In genomic region chrX:9142669-9143068, GRCm38 (mm10) we compare ENCODE assay signal across 28 mouse cellular contexts. TPM values are rescaled to one million over a fixed set of nuclear protein-coding genes. Genes with fewer than 3 reads are reported as not detected.
DNase-seq lines count a peak whose midpoint lies in the region; ATAC-seq and TF ChIP-seq lines count a peak whose summit lies in the region.
"Had no signal": no experiment of that assay in that cellular context is flagged by ENCODE, and none has a peak within 500 bp of the region (broad histone marks: within the 10 kb centered on the region; RNA-seq: fewer than 3 reads in every experiment).

No protein-coding gene starts in this region.

- 0 out of 2 replicates have a peak, but pooled peaks have one; percentile 55 for ATAC-seq in megakaryocyte-erythroid progenitor cell, adult 5-6 weeks (replicated peaks; ENCODE audit: low FRiP score, low TSS enrichment, poor library complexity, severe bottlenecking)
- ATAC-seq: forebrain, embryonic 13.5 days; liver, postnatal 0 days; lung, postnatal 0 days had no signal

- peak; percentile 17; the same call in 1 of the 2 replicates for TF ChIP-seq CTCF in layer of hippocampus, adult 2 months (conservative IDR thresholded peaks at IDR 0.05)

- H3K27ac ChIP-seq in layer of hippocampus, adult 2 months: no peak overlapping the region
- H3K27ac ChIP-seq: embryonic facial prominence, embryonic 13.5 days; forebrain, embryonic 13.5 days; hindbrain, embryonic 10.5 days; limb, embryonic 12.5 days; macrophage; neural tube, embryonic 12.5 days had no signal

- H3K4me3 ChIP-seq in layer of hippocampus, adult 2 months: no peak overlapping the region
- H3K4me3 ChIP-seq: embryonic facial prominence, embryonic 13.5 days; erythroblast, embryonic 14.5 days; forebrain, embryonic 13.5 days; hindbrain, embryonic 10.5 days; limb, embryonic 12.5 days; neural tube, embryonic 12.5 days had no signal

- no peak for DNase-seq in layer of hippocampus, adult 2 months (ENCODE audit: low spot score in 2 of 2)
- no peak for DNase-seq in layer of hippocampus, adult 18-20 months (ENCODE audit: low spot score in 2 of 2)
- DNase-seq in CD4-positive helper T cell, adult 2 months (ENCODE audit: low read depth, low spot score): peak; percentile 7
- peak; percentile 28 for DNase-seq in ES-CJ7 (ENCODE audit: low read depth, low spot score)
- DNase-seq in right cerebral cortex, adult 2 months (ENCODE audit: low spot score in 2 of 2): no peak
- DNase-seq in cerebellum, adult 9-11 months: no peak
- DNase-seq: adrenal gland, postnatal 14 days; cerebellum, adult 11 months; cerebellum, postnatal 10 days; gastrocnemius, postnatal 14 days; kidney, adult 11 months; layer of hippocampus, postnatal 36 days; liver, postnatal 0 days; right cerebral cortex, adult 18-20 months; thymus, adult 18-20 months; thymus, postnatal 36 days had no signal

RNA-seq across cellular contexts. Expression of gene 4930402K13Rik, which starts 38.3 kb away (rescaled TPM):
- not detected for total RNA-seq in layer of hippocampus, adult 2 months (2021)
- not detected for total RNA-seq in layer of hippocampus, adult 18-20 months (2021)
- not detected in 2 replicates for total RNA-seq in megakaryocyte-erythroid progenitor cell, adult 5-6 weeks (2014; fragmentation: Nextera tagmentation)
- not detected in 2 replicates for total RNA-seq in megakaryocyte-erythroid progenitor cell, adult 5-6 weeks (2017)
- total RNA-seq: adrenal gland, postnatal 14 days; CH12.LX; gastrocnemius, postnatal 14 days; layer of hippocampus, postnatal 36 days; left cerebral cortex, postnatal 14 days; MEL had no signal

RNA-seq across cellular contexts. Expression of gene Lancl3, which starts 57.0 kb away (rescaled TPM):
- total RNA-seq in layer of hippocampus, adult 2 months (2021): 1 to 10 TPM; 4.8 to 5.1 TPM
- 1 to 10 TPM; 4.8 to 6.9 TPM for total RNA-seq in layer of hippocampus, adult 18-20 months (2021)
- total RNA-seq in megakaryocyte-erythroid progenitor cell, adult 5-6 weeks (2014; fragmentation: Nextera tagmentation): 0.07 TPM in 1 of 2 replicates, not detected in the other
- total RNA-seq in megakaryocyte-erythroid progenitor cell, adult 5-6 weeks (2017): not detected in 2 replicates
- total RNA-seq: CH12.LX, MEL had no signal

Comparison
In these comparisons a context has a peak if more than half of its experiments do, and no peak if none do; other contexts are left out.
1. DNase-seq: peak in CD4-positive helper T cell, adult 2 months (single experiment) and ES-CJ7 (single experiment); none in layer of hippocampus, adult 2 months (0 of 2), layer of hippocampus, adult 18-20 months (0 of 2), right cerebral cortex, adult 2 months (0 of 2) and cerebellum, adult 9-11 months (single experiment).
2. RNA of gene Lancl3, which starts 57.0 kb away (total RNA-seq): 4.8 to 6.9 TPM in layer of hippocampus, adult 18-20 months and 4.8 to 5.1 TPM in layer of hippocampus, adult 2 months; 0.07 TPM in megakaryocyte-erythroid progenitor cell, adult 5-6 weeks; every median in the first group is over 4 times any median in the second.